Mouse (Mus musculus) neural tube, embryonic 12.5 days (tissue): Measurements from ENCODE around the gene Meaf6. TPM values are rescaled to one million over a fixed set of nuclear protein-coding genes. Genes with fewer than 3 reads are reported as not detected.

Experiments used
- ATAC-seq: fragments of 200-750 bp; cut with Nextera tagmentation; 2 replicates; pipeline ENCODE4 v1.8.0; 2017; ENCODE audit warnings: low read depth, mild to moderate bottlenecking, moderate TSS enrichment, moderate library complexity; ENCODE audit not compliant: low FRiP score
- H3K27ac ChIP-seq: fragments of 300-500 bp; sonication (generic); 2 replicates; pipeline ENCODE4 v1.5.1; 2016
- H3K27me3 ChIP-seq: fragments of 300-500 bp; sonication (generic); replicated peaks from 2 replicates; pipeline ENCODE4 v1.6.1; 2016; ENCODE audit warnings: mild to moderate bottlenecking
- H3K36me3 ChIP-seq: fragments of 300-500 bp; sonication (generic); 2 replicates; pipeline ENCODE4 v1.6.1; 2016; ENCODE audit warnings: mild to moderate bottlenecking
- H3K4me1 ChIP-seq: fragments of 300-500 bp; sonication (generic); 2 replicates; pipeline ENCODE4 v1.6.1; 2016
- H3K4me2 ChIP-seq: fragments of 300-500 bp; sonication (generic); replicated peaks from 2 replicates; pipeline ENCODE4 v1.6.1; 2016; ENCODE audit warnings: mild to moderate bottlenecking
- H3K4me3 ChIP-seq: fragments of 300-500 bp; sonication (generic); 2 replicates; pipeline ENCODE4 v1.5.1; 2016
- H3K9ac ChIP-seq: fragments of 300-500 bp; sonication (generic); 2 replicates; pipeline ENCODE4 v1.6.1; 2016; ENCODE audit warnings: mild to moderate bottlenecking
- H3K9me3 ChIP-seq: fragments of 300-500 bp; sonication (generic); 2 replicates; pipeline ENCODE4 v1.6.1; 2016; ENCODE audit warnings: mild to moderate bottlenecking
- WGBS: fragments of 180-500 bp; shearing (Covaris S2); methylation state at CpG from one replicate; pipeline ENCODE4 v1.1.7; 2016; 5-methylcytosine and 5-hydroxymethylcytosine counted together
- polyA plus RNA-seq: library from polyadenylated mRNA; unstranded; fragments of >200 nt; fragmentation: Nextera tagmentation; extraction: Ambion mirVana; gene quantifications from 2 replicates; pipeline ENCODE4 v1.2.1, GENCODE M21; 2016

Gene Meaf6
- polyA plus RNA-seq, 1 experiment from 2014 or later: 120 TPM

GRCm38 (mm10) chr4:125078698-125079097 lies 6.2 kb upstream of the Meaf6 start:
- no peak overlapping the region for H3K27ac ChIP-seq
- ATAC-seq: no peak
- H3K9ac ChIP-seq: no peak overlapping the region
- H3K4me1 ChIP-seq: no peaks in the 10 kb centered on the region
- H3K9me3 ChIP-seq: no peaks in the 10 kb centered on the region
- H3K4me2 ChIP-seq: no peak overlapping the region
- 90% methylated on average over 2 of the region's 2 CpGs for WGBS
- H3K4me3 ChIP-seq: no peak overlapping the region
- H3K27me3 ChIP-seq: no peaks in the 10 kb centered on the region
- H3K36me3 ChIP-seq: peaks cover 33% of the 10 kb centered on the region

GRCm38 (mm10) chr4:125085346-125085841 lies 460 bp downstream of the Meaf6 start:
- H3K36me3 ChIP-seq: peaks cover 33% of the 10 kb centered on the region
- H3K9me3 ChIP-seq: no peaks in the 10 kb centered on the region
- ATAC-seq: peak; percentile 91
- peak overlapping the region; percentile 90 for H3K9ac ChIP-seq
- H3K4me2 ChIP-seq: peak overlapping the region; percentile 68
- WGBS: under 1% methylated on average over 45 of the region's 45 CpGs
- H3K4me3 ChIP-seq: peak overlapping the region; percentile 91
- H3K27ac ChIP-seq: peak overlapping the region; percentile 96
- peaks cover 8% of the 10 kb centered on the region for H3K4me1 ChIP-seq
- no peaks in the 10 kb centered on the region for H3K27me3 ChIP-seq

GRCm38 (mm10) chr4:125093031-125093430 lies 8.1 kb downstream of the Meaf6 start:
- Histone ChIP-seq H3K4me1 (no peaks in the 10 kb centered on the region), H3K9me3 (no peaks in the 10 kb centered on the region), H3K4me3 (no peak overlapping the region), H3K27me3 (no peaks in the 10 kb centered on the region), H3K36me3 (peaks cover 47% of the 10 kb centered on the region), H3K9ac (no peak overlapping the region), H3K4me2 (no peak overlapping the region), H3K27ac (no peak overlapping the region)
- 88% methylated on average over 5 of the region's 5 CpGs for WGBS
- no peak for ATAC-seq

GRCm38 (mm10) chr4:125096066-125096465 lies 11.1 kb downstream of the Meaf6 start:
- Histone ChIP-seq H3K27ac (no peak overlapping the region), H3K9ac (no peak overlapping the region), H3K27me3 (no peaks in the 10 kb centered on the region), H3K4me2 (no peak overlapping the region), H3K9me3 (no peaks in the 10 kb centered on the region), H3K4me3 (no peak overlapping the region), H3K36me3 (peaks cover 20% of the 10 kb centered on the region), H3K4me1 (no peaks in the 10 kb centered on the region)
- 95% methylated on average over 5 of the region's 5 CpGs for WGBS
- no peak for ATAC-seq

- WGBS: 80% methylated on average over 4 of the region's 4 CpGs
- Histone ChIP-seq H3K4me3 (no peak overlapping the region), H3K27ac (no peak overlapping the region), H3K9ac (no peak overlapping the region), H3K4me2 (no peak overlapping the region), H3K4me1 (no peaks in the 10 kb centered on the region), H3K9me3 (no peaks in the 10 kb centered on the region), H3K27me3 (no peaks in the 10 kb centered on the region), H3K36me3 (peaks cover 9% of the 10 kb centered on the region)
- no peak for ATAC-seq
Observed at GRCm38 (mm10) chr4:125097412-125097811, 12.5 kb downstream of the Meaf6 start.

GRCm38 (mm10) chr4:125099458-125099857 lies 14.5 kb downstream of the Meaf6 start:
- Histone ChIP-seq H3K4me3 (no peak overlapping the region), H3K36me3 (peaks cover 17% of the 10 kb centered on the region), H3K4me1 (no peaks in the 10 kb centered on the region), H3K9me3 (no peaks in the 10 kb centered on the region), H3K27me3 (no peaks in the 10 kb centered on the region), H3K9ac (no peak overlapping the region), H3K27ac (no peak overlapping the region), H3K4me2 (no peak overlapping the region)
- 0 out of 2 replicates have a peak, but pooled peaks have one; percentile 48 for ATAC-seq
- 10% methylated on average over 8 of the region's 8 CpGs for WGBS

- H3K36me3 ChIP-seq: peaks cover 26% of the 10 kb centered on the region
- 77% methylated on average over 13 of the region's 13 CpGs for WGBS
- ATAC-seq: no peak
Observed at GRCm38 (mm10) chr4:125101334-125101733, 16.4 kb downstream of the Meaf6 start.

GRCm38 (mm10) chr4:125105354-125105753 lies 20.4 kb downstream of the Meaf6 start:
- Histone ChIP-seq H3K27ac (no peak overlapping the region), H3K9ac (no peak overlapping the region), H3K4me1 (no peaks in the 10 kb centered on the region), H3K36me3 (peaks cover 37% of the 10 kb centered on the region), H3K4me2 (no peak overlapping the region), H3K4me3 (no peak overlapping the region), H3K9me3 (no peaks in the 10 kb centered on the region), H3K27me3 (no peaks in the 10 kb centered on the region)
- ATAC-seq: no peak
- WGBS: 90% methylated on average over 9 of the region's 9 CpGs

More at GRCm38 (mm10) chr4:125101334-125101733, 16.4 kb downstream of the Meaf6 start:
- no peaks in the 10 kb centered on the region for H3K4me1 ChIP-seq
- H3K9ac ChIP-seq: no peak overlapping the region
- no peaks in the 10 kb centered on the region for H3K9me3 ChIP-seq
- no peak overlapping the region for H3K4me3 ChIP-seq
- no peak overlapping the region for H3K4me2 ChIP-seq
- H3K27me3 ChIP-seq: no peaks in the 10 kb centered on the region
- no peak overlapping the region for H3K27ac ChIP-seq

- Histone ChIP-seq H3K4me1 (peaks cover 17% of the 10 kb centered on the region; the same call in 1 of the 2 replicates), H3K27me3 (peaks cover 3% of the 10 kb centered on the region; the same call in 1 of the 2 replicates), H3K36me3 (peaks cover 24% of the 10 kb centered on the region; the same call in 1 of the 2 replicates), H3K9ac (no peak overlapping the region), H3K9me3 (no peaks in the 10 kb centered on the region), H3K4me2 (no peak overlapping the region), H3K27ac (no peak overlapping the region), H3K4me3 (no peak overlapping the region)
- 12% methylated on average over 6 of the region's 6 CpGs for WGBS
- 0 out of 2 replicates have a peak, but pooled peaks have one; percentile 30 for ATAC-seq
Observed at GRCm38 (mm10) chr4:125114638-125115037, 29.7 kb downstream of the Meaf6 start.

- H3K27ac ChIP-seq: no peak overlapping the region
- no peak for ATAC-seq
- peaks cover 22% of the 10 kb centered on the region; the same call in 1 of the 2 replicates for H3K36me3 ChIP-seq
- WGBS: 81% methylated on average over 4 of the region's 4 CpGs
- no peak overlapping the region for H3K4me2 ChIP-seq
- no peak overlapping the region for H3K4me3 ChIP-seq
- H3K9me3 ChIP-seq: no peaks in the 10 kb centered on the region
- H3K4me1 ChIP-seq: peaks cover 17% of the 10 kb centered on the region; the same call in 1 of the 2 replicates
- H3K27me3 ChIP-seq: peaks cover 4% of the 10 kb centered on the region; the same call in 1 of the 2 replicates
- H3K9ac ChIP-seq: no peak overlapping the region
Observed at GRCm38 (mm10) chr4:125115081-125115480, 30.1 kb downstream of the Meaf6 start.

- Histone ChIP-seq H3K36me3 (peaks cover 19% of the 10 kb centered on the region; the same call in 1 of the 2 replicates), H3K9ac (no peak overlapping the region), H3K4me3 (no peak overlapping the region), H3K4me2 (no peak overlapping the region), H3K9me3 (no peaks in the 10 kb centered on the region), H3K4me1 (peaks cover 17% of the 10 kb centered on the region; the same call in 1 of the 2 replicates), H3K27me3 (peaks cover 4% of the 10 kb centered on the region; the same call in 1 of the 2 replicates), H3K27ac (no peak overlapping the region)
- no peak for ATAC-seq
- WGBS: 46% methylated on average over 6 of the region's 6 CpGs
Observed at GRCm38 (mm10) chr4:125115710-125116089, 30.8 kb downstream of the Meaf6 start.

- H3K4me3 ChIP-seq: no peak overlapping the region
- no peak overlapping the region for H3K4me2 ChIP-seq
- 72% methylated on average over 9 of the region's 9 CpGs for WGBS
- peaks cover 17% of the 10 kb centered on the region; the same call in 1 of the 2 replicates for H3K4me1 ChIP-seq
- peaks cover 4% of the 10 kb centered on the region; the same call in 1 of the 2 replicates for H3K27me3 ChIP-seq
- 0 out of 2 replicates have a peak overlapping the region, but pooled peaks have one; percentile 6 for H3K9ac ChIP-seq
- H3K9me3 ChIP-seq: no peaks in the 10 kb centered on the region
- no peak overlapping the region for H3K27ac ChIP-seq
- no peak for ATAC-seq
- H3K36me3 ChIP-seq: peaks cover 13% of the 10 kb centered on the region; the same call in 1 of the 2 replicates
Observed at GRCm38 (mm10) chr4:125116090-125116861, 31.3 kb downstream of the Meaf6 start.
